Mouse (Mus musculus): ENCODE data around the gene Rnaseh2a.

DNA sequence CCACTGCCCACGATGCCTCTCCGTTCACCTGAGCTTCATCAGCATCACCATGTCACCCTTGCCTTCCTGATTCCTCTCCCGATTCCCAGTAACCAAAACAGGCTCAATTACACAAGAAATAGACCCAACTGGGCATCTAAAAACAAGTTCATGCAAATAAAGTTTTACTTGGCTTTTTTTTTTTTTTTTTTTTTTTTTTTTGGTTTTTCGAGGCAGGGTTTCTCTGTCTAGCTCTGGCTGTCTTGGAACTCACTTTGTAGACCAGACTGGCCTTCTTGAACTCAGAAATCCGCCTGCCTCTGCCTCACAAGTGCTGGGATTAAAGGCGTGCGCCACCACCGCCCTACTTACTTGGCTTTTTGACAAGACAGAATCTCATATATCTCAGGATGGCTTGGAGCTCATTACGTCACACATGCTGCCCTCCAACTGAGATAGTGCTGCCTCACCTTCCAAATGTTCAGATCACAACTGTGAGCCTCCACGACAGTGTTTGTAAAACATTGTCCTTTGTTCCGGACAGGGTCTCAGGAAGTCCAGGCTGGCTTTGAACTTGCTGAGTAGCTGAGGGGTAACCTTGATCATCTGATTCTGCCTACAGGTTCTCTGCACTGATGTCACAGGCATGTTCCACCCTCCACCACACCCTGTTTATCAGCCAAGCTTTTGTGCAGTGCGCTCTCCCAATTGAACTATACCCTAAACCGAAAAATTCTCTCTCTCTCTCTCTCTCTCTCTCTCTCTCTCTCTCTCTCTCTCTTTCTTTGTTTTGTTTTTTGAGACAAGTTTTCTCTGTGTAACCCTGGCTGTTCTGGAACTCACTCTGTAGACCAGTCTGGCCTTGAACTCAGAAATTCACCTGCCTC is 31.7 kb downstream of the Rnaseh2a start:
- TF ChIP-seq GATA1 (IDR thresholded peaks at IDR 0.05; ENCODE audit: borderline replicate concordance, low read length) (no peak), CTCF (IDR thresholded peaks at IDR 0.05; ENCODE audit: low read depth, low read length) (no peak), POLR2AphosphoS5 (IDR thresholded peaks at IDR 0.05; ENCODE audit: insufficient replicate concordance, low read depth, low read length) (no peak), TAL1 (conservative IDR thresholded peaks at IDR 0.05; ENCODE audit: low read depth, low read length) (no peak)
